Mouse (Mus musculus) midbrain, embryonic 13.5 days (tissue): ENCODE data around the gene Cog8. TPM values are rescaled to one million over a fixed set of nuclear protein-coding genes. Genes with fewer than 3 reads are reported as not detected.
A peak's percentile ranks its signal among the peaks of the same experiment; 100 is the strongest.
"Not testable (repeated sequence)": the region's sequence is repeated elsewhere in the genome, so short reads cannot be mapped to it uniquely, and the experiment has no call there.

Source experiments
- ATAC-seq: fragments of 200-750 bp; cut with Nextera tagmentation; 2 replicates; pipeline ENCODE4 v1.8.0; 2017; ENCODE audit warnings: mild to moderate bottlenecking, moderate TSS enrichment, moderate library complexity
- H3K27ac ChIP-seq: fragments of 300-500 bp; sonication (generic); 2 replicates; pipeline ENCODE4 v1.5.1; 2015; ENCODE audit warnings: inconsistent platforms, mild to moderate bottlenecking, moderate library complexity
- H3K27me3 ChIP-seq: fragments of 300-500 bp; sonication (generic); 2 replicates; pipeline ENCODE4 v1.6.1; 2015; ENCODE audit warnings: mild to moderate bottlenecking, inconsistent platforms
- H3K36me3 ChIP-seq: fragments of 300-500 bp; sonication (generic); 2 replicates; pipeline ENCODE4 v1.6.1; 2015; ENCODE audit warnings: mild to moderate bottlenecking, inconsistent platforms
- H3K4me1 ChIP-seq: fragments of 300-500 bp; sonication (generic); replicated peaks from 2 replicates; pipeline ENCODE4 v1.6.1; 2015; ENCODE audit warnings: inconsistent platforms
- H3K4me2 ChIP-seq: fragments of 300-500 bp; sonication (generic); replicated peaks from 2 replicates; pipeline ENCODE4 v1.6.1; 2015; ENCODE audit warnings: moderate library complexity, mild to moderate bottlenecking, inconsistent platforms
- H3K4me3 ChIP-seq: fragments of 300-500 bp; sonication (generic); replicated peaks from 2 replicates; pipeline ENCODE4 v1.5.1; 2015; ENCODE audit warnings: mild to moderate bottlenecking, inconsistent platforms
- H3K9ac ChIP-seq: fragments of 300-500 bp; sonication (generic); replicated peaks from 2 replicates; pipeline ENCODE4 v1.6.1; 2015; ENCODE audit warnings: mild to moderate bottlenecking, inconsistent platforms
- H3K9me3 ChIP-seq: fragments of 300-500 bp; sonication (generic); 2 replicates; pipeline ENCODE4 v1.6.1; 2016; ENCODE audit warnings: mild to moderate bottlenecking, inconsistent platforms
- WGBS: fragments of 180-500 bp; shearing (Covaris S2); methylation state at CpG from one replicate; pipeline ENCODE4 v1.1.7; 2015; 5-methylcytosine and 5-hydroxymethylcytosine counted together
- polyA plus RNA-seq: library from polyadenylated mRNA; unstranded; fragments of >200 nt; fragmentation: Nextera tagmentation; extraction: Ambion mirVana; gene quantifications from 2 replicates; pipeline ENCODE4 v1.2.1, GENCODE M21; 2015

Gene Cog8
- polyA plus RNA-seq, 1 experiment from 2014 or later = 42.0 TPM

GRCm38 (mm10) chr8:107033609-107034008 is 22.9 kb downstream of the Cog8 start:
- WGBS = 94% methylated on average over 2 of the region's 2 CpGs
- ATAC-seq = not testable (repeated sequence)

DNA sequence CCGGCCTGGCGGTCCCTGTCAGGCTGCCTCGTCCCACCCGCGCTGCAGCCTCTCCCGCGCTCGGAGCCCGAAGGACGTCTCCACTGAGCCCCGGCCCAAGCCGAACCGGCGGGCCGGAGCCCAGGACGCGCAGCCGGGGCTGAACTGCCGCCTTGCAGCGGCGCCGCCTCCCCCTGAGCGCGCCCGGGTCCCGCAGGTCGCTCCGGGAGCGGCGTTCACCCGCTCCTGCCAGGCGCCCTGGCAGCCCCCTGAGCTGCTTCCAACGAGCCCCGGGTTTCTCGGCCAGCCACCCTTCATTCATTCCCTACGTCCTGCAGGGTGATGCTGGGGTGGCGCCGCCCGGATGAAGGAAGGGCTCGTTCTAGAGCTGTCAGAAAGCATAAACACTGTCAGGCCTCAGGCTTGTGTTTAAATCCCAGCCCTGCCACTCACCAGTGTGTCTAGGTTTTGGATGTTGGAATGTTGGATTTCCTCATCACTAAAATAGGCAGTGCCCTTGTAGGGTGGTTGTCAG is 24.9 kb downstream of the Cog8 start:
- H3K4me2 ChIP-seq = peak overlapping the region; percentile 85
- H3K27me3 ChIP-seq = no peaks in the 10 kb centered on the region
- H3K9me3 ChIP-seq = no peaks in the 10 kb centered on the region
- peaks cover 27% of the 10 kb centered on the region for H3K4me1 ChIP-seq
- 0% methylated on average over 40 of the region's 40 CpGs for WGBS
- H3K27ac ChIP-seq = peak overlapping the region; percentile 82
- H3K9ac ChIP-seq = peak overlapping the region; percentile 95
- H3K4me3 ChIP-seq = peak overlapping the region; percentile 79
- ATAC-seq = no peak
- H3K36me3 ChIP-seq = peaks cover 7% of the 10 kb centered on the region

More at GRCm38 (mm10) chr8:107033609-107034008, 22.9 kb downstream of the Cog8 start:
- not testable (repeated sequence) for H3K27me3 ChIP-seq, H3K4me2 ChIP-seq, H3K27ac ChIP-seq, H3K4me3 ChIP-seq, H3K9me3 ChIP-seq, H3K9ac ChIP-seq
- H3K4me1 ChIP-seq = peaks cover 27% of the 10 kb centered on the region
- peaks cover 19% of the 10 kb centered on the region for H3K36me3 ChIP-seq

- peaks cover 27% of the 10 kb centered on the region for H3K4me1 ChIP-seq
- no peaks in the 10 kb centered on the region for H3K27me3 ChIP-seq
- peak within 1 kb of the TSS; percentile 85 for H3K4me2 ChIP-seq
- H3K9ac ChIP-seq = peak within 1 kb of the TSS; percentile 95
- H3K36me3 ChIP-seq = peaks cover 2% of the 10 kb centered on the region; the same call in 1 of the 2 replicates
- peak; percentile 96 for ATAC-seq
- WGBS = 5% methylated on average over 65 of the region's 66 CpGs
- H3K27ac ChIP-seq = peak within 1 kb of the TSS; percentile 82
- H3K4me3 ChIP-seq = peak within 1 kb of the TSS; percentile 79
- no peaks in the 10 kb centered on the region for H3K9me3 ChIP-seq
Observed at GRCm38 (mm10) chr8:107030650-107031576, 25.6 kb downstream of the Cog8 start, which contains the start of gene Vps4a. Vps4a (plus strand) TSS chr8:107031222.

GRCm38 (mm10) chr8:107030058-107030457 is 26.4 kb downstream of the Cog8 start:
- Histone ChIP-seq H3K36me3 (no peaks in the 10 kb centered on the region; the same call in 1 of the 2 replicates), H3K27me3 (no peaks in the 10 kb centered on the region), H3K9me3 (no peaks in the 10 kb centered on the region), H3K4me2 (no peak overlapping the region), H3K4me3 (no peak overlapping the region), H3K27ac (no peak overlapping the region), H3K9ac (no peak overlapping the region), H3K4me1 (peaks cover 27% of the 10 kb centered on the region)
- no peak for ATAC-seq
- WGBS = 82% methylated on average over 5 of the region's 5 CpGs

- no peak for ATAC-seq
- Histone ChIP-seq H3K27me3 (no peaks in the 10 kb centered on the region), H3K9me3 (no peaks in the 10 kb centered on the region), H3K4me3 (no peak overlapping the region), H3K27ac (no peak overlapping the region), H3K9ac (no peak overlapping the region), H3K4me1 (peaks cover 21% of the 10 kb centered on the region), H3K4me2 (no peak overlapping the region), H3K36me3 (no peaks in the 10 kb centered on the region; the same call in 1 of the 2 replicates)
- 84% methylated on average over 3 of the region's 3 CpGs for WGBS
Observed at GRCm38 (mm10) chr8:107029310-107029709, 27.2 kb downstream of the Cog8 start.

DNA sequence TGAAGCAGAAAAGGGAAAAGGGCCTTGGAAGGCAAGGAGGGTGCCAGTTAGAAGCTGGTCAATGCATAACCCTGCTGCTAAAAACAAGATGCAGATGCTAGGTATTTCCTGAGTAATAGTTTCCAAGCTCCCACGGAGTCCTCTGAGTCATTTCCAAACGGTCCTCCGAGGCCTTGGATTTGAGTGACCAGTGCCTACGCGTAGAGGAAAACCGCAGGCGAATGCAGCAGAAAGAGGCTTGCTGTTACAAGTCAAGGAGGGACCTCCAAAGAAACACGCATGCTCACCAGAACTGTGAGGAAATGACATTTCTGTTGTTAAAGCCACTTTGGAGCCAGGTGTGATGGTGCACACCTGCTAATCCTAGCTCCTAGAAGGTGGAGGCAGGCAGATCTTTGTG is 33.0 kb downstream of the Cog8 start:
- no peak for ATAC-seq
- H3K9me3 ChIP-seq = no peaks in the 10 kb centered on the region
- no peaks in the 10 kb centered on the region for H3K36me3 ChIP-seq
- no peak overlapping the region for H3K27ac ChIP-seq
- no peaks in the 10 kb centered on the region for H3K27me3 ChIP-seq
- no peak overlapping the region for H3K4me3 ChIP-seq
- H3K9ac ChIP-seq = no peak overlapping the region
- WGBS = 94% methylated on average over 8 of the region's 8 CpGs
- H3K4me2 ChIP-seq = no peak overlapping the region
- no peaks in the 10 kb centered on the region for H3K4me1 ChIP-seq

- Histone ChIP-seq H3K4me3 (no peak overlapping the region), H3K9ac (no peak overlapping the region), H3K36me3 (peaks cover 29% of the 10 kb centered on the region), H3K4me2 (no peak overlapping the region), H3K4me1 (no peaks in the 10 kb centered on the region), H3K27me3 (no peaks in the 10 kb centered on the region), H3K27ac (no peak overlapping the region), H3K9me3 (no peaks in the 10 kb centered on the region)
- ATAC-seq = no peak
- WGBS = 100% methylated on average over 1 of the region's 1 CpGs
Observed at GRCm38 (mm10) chr8:107014915-107015314, 41.6 kb downstream of the Cog8 start.

DNA sequence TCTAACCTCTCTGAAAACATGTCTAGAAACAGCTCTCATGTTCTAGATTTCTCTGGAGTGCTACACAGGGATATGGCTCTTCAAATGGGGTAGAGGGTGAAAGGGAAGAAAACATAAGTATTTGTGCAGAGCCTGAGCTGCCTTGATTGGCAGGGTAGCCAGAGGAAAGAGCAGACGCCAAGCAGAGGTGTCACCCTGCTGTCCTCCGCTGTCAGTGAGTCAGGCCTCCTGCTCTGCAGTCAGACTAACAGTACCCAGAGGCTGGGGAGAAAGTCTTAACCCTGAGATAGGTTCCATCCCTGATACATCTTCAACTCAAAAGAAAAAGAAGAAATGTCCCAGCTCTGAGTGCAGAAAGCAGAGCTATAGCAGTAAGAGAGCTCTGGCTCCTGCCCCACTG is 43.8 kb downstream of the Cog8 start:
- H3K9me3 ChIP-seq = no peaks in the 10 kb centered on the region
- no peaks in the 10 kb centered on the region for H3K4me1 ChIP-seq
- ATAC-seq = no peak
- peaks cover 32% of the 10 kb centered on the region for H3K36me3 ChIP-seq
- no peak overlapping the region for H3K9ac ChIP-seq
- H3K4me3 ChIP-seq = no peak overlapping the region
- 91% methylated on average over 2 of the region's 2 CpGs for WGBS
- H3K27ac ChIP-seq = no peak overlapping the region
- no peaks in the 10 kb centered on the region for H3K27me3 ChIP-seq
- H3K4me2 ChIP-seq = no peak overlapping the region

GRCm38 (mm10) chr8:107007795-107008194 is 48.7 kb downstream of the Cog8 start:
- no peak overlapping the region for H3K4me2 ChIP-seq
- no peaks in the 10 kb centered on the region for H3K27me3 ChIP-seq
- no peak overlapping the region for H3K27ac ChIP-seq
- peaks cover 29% of the 10 kb centered on the region for H3K36me3 ChIP-seq
- 95% methylated on average over 3 of the region's 3 CpGs for WGBS
- no peaks in the 10 kb centered on the region for H3K4me1 ChIP-seq
- H3K9me3 ChIP-seq = no peaks in the 10 kb centered on the region
- ATAC-seq = no peak
- no peak overlapping the region for H3K4me3 ChIP-seq
- no peak overlapping the region for H3K9ac ChIP-seq

- H3K9me3 ChIP-seq = no peaks in the 10 kb centered on the region
- 34% methylated on average over 5 of the region's 5 CpGs for WGBS
- no peak overlapping the region for H3K4me2 ChIP-seq
- ATAC-seq = peak; percentile 67; the same call in 1 of the 2 replicates
- no peaks in the 10 kb centered on the region for H3K4me1 ChIP-seq
- no peaks in the 10 kb centered on the region for H3K27me3 ChIP-seq
- H3K4me3 ChIP-seq = no peak overlapping the region
- H3K27ac ChIP-seq = no peak overlapping the region
- no peak overlapping the region for H3K9ac ChIP-seq
- H3K36me3 ChIP-seq = 0 out of 2 replicates have a peak, but pooled peaks cover 2% of the 10 kb centered on the region
Observed at GRCm38 (mm10) chr8:107002532-107002931, 54.0 kb downstream of the Cog8 start.

DNA sequence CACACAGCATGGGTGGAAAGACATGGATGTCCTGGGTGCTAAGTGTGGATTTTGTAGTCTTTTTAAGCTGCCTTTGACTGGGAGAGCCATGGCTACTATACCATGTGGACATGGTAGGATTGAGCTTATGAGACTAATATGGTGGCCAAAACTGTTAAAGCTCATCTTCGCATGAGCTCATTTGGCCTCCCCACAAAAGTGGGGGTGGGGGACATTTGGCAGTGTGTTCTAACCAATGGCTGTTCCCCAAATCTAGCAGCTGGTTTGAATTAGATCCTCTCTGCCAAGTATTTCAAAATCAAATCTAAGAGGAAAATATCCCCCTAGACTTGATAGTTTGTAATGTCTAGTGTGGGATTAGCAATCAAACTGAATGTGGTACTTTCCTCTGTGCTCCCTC is 57.4 kb downstream of the Cog8 start:
- 0 out of 2 replicates have a peak, but pooled peaks cover 2% of the 10 kb centered on the region for H3K36me3 ChIP-seq
- H3K4me2 ChIP-seq = no peak overlapping the region
- no peaks in the 10 kb centered on the region for H3K9me3 ChIP-seq
- no peak overlapping the region for H3K9ac ChIP-seq
- no peaks in the 10 kb centered on the region for H3K27me3 ChIP-seq
- no peak overlapping the region for H3K27ac ChIP-seq
- no peak for ATAC-seq
- no peaks in the 10 kb centered on the region for H3K4me1 ChIP-seq
- no peak overlapping the region for H3K4me3 ChIP-seq
- WGBS = 94% methylated on average over 1 of the region's 1 CpGs

DNA sequence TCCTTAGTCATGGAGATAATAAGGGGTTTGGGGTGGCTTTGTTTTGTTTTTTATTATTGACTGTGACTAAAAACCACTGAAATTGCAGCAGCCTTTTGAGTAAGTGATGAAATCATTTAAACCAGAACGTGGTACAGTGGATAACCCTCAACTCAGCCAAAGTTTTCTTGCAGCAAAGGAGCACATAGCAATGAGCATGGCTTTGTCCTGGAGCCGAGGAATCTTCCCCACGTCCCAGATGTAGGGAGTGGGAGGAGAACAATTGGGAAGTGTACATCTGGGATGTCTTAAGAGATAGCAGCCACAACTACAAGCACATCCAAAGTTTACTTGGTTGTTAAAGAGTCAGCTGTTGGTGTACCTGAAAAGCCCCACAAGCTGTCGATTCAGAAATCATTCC is 59.1 kb downstream of the Cog8 start:
- no peaks in the 10 kb centered on the region for H3K9me3 ChIP-seq
- WGBS = 91% methylated on average over 4 of the region's 4 CpGs
- ATAC-seq = no peak
- H3K27ac ChIP-seq = no peak overlapping the region
- H3K4me3 ChIP-seq = no peak overlapping the region
- no peak overlapping the region for H3K4me2 ChIP-seq
- no peak overlapping the region for H3K9ac ChIP-seq
- no peaks in the 10 kb centered on the region for H3K4me1 ChIP-seq
- H3K27me3 ChIP-seq = no peaks in the 10 kb centered on the region
- H3K36me3 ChIP-seq = peaks cover 7% of the 10 kb centered on the region; the same call in 1 of the 2 replicates
